Mouse (Mus musculus) layer of hippocampus, adult 11-12 months (tissue): Measurements from ENCODE around the gene Gm20388.

Experiments used
- DNase-seq: peaks from one replicate; pipeline ENCODE4 v3.0.0; 2022; ENCODE audit warnings: low spot score

Gm20388 gene

DNA sequence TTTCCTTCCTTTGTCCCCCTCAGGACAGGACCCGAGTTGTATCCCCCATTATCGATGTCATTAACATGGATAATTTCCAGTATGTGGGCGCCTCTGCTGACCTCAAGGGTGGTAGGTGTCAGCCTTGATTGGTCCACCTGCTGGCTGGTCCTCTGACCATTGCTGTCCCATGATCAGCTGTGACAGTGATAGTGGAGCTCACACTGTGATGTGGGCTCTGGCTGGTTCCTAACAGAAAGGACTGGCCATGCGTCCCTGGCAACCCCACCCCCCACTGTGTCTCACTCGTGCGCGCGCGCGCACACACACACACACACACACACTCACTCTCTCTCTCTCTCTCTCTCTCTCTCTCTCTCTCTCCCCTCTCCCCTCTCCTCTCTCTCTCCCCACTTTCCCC is 4419.0 kb downstream of the Gm20388 start:
- DNase-seq, result no peak

DNA sequence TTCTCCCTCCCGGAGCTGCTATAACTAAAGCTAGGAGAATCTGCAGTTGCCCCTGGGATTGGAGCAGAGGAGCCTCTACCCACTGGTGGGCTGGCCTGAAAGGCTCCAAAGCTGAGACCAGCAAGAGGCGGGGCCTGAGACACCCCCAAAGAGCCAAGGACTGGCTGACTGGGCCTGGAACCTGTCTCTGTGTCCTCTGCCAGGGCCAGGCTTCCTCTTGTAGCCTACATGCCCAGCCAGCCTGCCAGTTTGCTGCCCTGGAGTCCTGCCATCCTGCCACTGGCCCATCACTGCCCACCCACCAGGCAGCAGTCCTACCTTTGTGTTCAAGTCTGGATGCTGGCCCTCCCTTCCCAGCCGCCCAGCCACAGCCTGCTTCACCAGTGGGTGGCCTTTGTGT is 4419.8 kb downstream of the Gm20388 start:
- peak; percentile 24 for DNase-seq

DNA sequence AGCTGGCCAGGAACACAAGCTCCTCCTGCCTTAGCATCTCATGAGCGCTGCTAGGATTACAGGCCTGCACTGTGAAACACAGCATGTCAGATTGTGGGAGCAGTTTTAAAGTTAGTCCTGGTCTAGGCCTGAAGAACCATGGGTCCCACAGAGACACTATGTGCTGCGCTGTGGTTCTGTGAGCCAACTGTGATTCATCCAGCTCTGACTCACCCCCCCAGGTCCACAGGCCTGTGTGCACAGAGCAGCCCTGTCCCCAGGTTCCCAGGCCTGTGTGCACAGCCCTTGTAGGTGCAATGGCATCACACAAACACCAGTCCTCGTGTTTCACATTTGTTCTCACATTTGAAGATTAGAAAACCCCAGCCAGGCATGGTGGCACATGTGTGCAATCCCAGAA is 4420.5 kb downstream of the Gm20388 start:
- no peak for DNase-seq

DNA sequence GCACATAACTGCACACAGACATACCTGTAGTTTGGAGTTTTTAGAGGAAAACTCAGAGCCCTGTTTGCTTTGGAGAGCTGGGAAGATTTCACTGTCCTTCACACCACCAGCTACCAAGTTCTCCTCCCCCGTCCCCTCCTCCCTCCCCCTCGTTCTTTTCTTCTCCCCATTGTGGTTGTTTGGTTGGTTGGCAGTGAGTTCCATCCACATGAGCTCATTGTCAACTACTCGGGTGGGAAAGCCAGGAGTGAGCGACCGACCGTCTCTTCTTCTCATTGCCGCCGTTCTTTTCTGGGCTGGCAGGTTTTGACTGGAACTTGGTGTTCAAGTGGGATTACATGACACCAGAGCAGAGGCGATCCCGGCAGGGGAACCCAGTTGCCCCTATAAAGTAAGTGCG is 4421.1 kb downstream of the Gm20388 start:
- no peak for DNase-seq

DNA sequence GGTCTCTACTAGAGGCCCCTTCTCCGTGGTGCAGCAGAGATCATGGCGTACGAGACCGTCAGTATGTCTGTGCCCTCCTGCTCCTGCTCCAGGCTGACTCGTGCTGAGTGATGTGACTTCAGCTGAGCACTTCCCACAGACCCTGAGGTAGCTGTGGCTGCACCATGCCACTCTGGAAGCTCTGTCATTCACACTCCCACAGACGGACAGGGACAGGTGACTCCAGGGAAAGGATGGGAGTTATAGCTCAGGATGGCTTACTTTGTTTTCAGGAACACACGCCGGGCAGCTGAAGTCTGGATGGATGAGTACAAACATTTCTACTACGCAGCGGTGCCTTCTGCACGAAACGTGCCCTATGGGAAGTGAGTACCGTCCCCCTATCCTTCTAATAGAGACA is 4425.7 kb downstream of the Gm20388 start:
- no peak for DNase-seq

DNA sequence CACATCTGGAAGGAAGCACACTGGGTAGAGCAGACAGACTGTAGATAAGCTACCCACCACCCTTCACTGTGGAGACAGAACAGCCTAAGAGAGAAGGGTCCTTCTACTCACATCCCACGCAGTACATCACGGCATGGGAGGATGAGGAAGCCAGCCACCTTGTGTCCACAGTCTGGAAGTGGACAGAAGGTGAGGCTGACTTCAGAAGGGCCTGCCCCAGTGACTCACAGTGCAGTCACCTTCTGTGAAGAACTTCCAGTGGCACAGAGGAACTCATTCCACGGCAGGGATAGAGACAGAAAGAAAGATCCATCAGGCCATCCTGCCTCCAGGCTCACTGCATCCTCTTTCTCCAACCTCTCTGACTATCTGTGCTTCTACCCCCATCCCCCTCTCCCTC is 4429.1 kb downstream of the Gm20388 start:
- DNase-seq, result no peak

DNA sequence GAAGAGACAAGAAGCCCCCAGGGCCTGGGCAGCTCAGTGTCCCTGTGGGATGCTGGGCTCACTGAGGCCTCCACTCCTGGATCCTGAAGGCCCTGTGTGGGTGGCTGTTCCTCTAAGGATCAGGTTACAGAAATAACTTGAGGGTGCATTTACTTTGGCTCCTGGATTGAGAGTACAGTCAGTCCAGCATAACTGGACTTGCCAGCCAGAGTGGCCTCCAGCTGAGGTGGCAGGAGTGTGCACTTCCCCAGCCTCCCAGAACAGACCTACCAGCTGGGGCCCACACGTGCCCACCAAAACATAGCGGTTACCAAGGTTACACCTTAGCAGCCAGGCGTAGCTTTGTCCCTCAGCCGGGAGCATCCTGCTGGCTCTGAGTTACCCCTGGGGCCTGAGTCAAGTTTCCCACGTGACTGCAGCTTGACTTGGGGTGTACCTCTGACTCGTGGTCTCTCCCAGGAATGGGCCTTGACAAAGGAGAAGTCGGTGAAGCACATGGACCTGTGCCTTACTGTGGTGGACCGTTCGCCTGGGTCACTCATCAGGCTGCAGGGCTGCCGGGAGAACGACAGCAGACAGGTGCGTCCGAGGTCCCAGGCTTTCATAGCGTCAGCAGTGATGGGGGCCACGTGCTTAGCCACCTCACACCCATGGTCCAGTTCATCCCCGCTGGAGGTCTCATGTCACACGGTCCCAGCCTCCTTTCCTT is 4429.9 kb downstream of the Gm20388 start:
- no peak for DNase-seq

DNA sequence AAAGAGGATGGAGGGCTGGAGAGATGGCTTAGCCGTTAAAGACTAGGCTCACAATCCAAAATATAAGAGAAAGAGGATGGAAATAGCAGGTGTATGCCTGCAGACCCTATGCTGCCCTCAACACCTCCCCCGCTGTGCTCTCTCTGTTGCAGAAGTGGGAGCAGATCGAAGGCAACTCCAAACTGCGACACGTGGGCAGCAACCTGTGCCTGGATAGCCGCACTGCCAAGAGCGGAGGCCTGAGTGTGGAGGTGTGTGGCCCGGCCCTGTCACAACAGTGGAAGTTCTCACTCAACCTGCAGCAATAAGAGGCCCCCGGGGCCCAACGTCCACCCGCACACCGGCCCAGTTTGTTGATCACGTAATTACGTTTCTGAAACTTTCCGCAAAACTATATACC is 4432.5 kb downstream of the Gm20388 start:
- DNase-seq, result no peak

DNA sequence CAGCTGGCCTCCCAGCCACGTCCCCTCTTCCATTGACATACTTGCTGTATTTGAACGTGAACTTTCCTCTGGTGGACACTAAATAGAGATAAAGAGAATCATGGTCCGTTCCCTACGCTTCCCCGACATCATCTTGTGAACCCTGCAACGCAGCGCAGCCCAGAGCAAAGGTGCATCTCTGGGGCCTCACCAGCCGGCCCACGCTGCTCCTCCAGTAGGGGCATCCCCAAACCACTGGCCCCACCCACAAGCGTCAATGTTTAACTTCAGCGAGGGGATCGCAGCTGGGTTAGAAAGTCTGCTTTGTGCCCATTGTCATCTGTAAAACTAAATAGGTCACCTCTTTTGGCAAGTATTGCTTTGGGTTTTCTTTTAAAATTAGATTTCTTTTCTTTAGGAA is 4433.4 kb downstream of the Gm20388 start:
- no peak for DNase-seq

DNA sequence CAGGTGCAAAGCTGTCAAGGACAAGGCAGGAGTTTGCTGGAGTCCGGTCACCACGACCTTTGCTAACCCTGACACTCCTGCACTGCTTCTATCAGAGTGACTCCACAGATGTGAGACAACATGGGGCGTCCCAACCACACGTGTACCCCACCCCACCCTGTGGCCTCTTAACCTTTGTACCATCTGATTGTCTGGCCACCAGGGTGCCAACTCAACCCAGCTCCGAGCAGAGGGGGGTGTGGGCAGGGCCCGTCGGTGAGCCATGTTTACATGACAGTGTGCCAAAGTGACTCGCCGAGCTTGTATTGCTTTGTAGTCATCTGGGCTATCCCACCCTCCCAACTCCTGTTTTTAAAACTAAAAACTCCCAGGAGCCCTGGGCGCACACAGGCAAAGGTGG is 4434.5 kb downstream of the Gm20388 start:
- DNase-seq, result no peak

DNA sequence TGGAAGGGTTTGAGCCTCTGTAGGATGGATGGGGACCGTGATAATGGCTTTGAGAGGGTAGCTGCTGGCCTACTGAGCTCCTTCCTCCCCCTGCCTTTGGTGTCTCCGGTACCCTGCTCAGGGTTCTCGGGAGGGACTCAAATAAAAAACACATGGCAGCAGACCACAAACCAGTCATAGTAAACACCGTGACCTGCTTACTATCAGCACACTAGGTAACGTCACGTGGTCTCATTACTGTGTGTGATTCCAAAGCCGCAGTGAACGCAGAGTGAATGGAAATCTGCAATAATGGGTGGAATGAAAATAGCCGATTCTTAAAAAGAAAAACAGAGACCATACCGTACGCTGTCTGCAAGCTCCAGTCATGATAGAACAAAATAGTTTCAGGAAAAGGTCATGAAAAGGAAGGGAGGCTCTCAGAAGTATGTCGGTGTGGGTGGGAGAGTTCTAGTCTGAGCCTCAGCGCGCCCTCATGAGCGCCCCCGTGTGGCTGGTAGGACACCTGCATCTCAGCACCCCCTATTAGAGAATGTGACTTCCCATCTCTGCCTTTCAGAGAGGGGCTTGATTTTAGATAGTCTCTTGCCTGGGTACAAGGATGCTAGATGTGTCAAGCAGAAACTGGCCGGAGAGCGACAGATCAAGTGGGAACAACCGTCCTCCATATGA is 4436.3 kb downstream of the Gm20388 start:
- DNase-seq, result peak; percentile 43

DNA sequence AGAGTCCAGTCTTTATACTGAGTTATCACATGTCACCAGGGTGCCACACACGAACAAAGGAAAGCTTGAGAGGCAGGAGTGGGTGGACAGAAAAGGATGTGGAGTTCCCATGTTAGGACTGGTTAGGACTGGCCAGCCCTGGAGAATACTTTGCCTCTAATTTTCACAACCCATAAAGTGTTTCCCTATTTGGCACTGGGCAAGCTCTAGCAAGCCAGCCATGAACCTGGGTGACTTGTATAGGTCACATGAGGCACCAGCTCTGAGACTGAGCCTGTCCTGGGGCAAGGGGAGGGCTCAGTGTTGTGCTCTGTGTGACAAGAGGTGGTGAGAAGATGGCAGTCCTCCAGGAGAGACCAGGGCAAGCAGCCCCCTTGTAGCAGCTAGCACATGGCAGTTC is 4437.4 kb downstream of the Gm20388 start:
- DNase-seq, result no peak

DNA sequence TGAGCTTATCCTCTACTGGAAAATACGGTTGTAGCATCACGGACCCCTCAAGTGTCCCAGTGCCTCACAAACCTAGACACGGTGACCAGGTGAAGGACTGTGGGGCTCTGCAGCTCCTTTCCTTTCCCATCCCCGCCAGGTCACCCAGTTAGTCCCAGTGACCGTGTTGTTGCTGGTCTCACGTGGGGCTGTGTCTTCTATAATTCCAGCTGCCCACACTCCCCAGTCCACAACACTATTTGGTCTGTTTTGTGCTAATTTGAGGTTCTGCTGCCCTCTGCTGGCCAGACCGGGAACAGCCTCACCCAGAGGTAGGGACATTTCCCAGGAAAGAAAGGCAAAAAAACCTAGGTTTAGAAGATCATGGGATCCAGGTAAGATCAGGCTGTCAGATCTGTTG is 4439.0 kb downstream of the Gm20388 start:
- peak; percentile 87 for DNase-seq

DNA sequence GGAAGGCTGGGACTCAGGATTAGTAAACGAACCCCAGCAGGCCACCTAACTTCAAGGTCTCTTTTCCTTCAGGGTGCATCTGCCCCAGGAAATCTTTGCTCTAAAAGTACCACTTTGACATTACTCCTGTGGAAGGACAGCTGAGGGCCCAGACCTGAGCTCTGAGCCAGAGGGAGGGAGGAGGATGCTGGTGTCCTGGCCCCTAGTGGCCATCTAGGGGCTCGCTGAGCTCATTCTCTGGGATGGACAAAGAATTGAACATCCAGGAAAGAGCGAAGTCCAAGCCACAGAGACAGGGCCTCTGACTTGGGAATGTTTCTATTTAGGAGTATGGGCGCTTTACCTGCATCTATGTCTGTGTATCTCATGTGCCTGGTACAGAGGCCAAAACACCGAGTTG is 4441.0 kb downstream of the Gm20388 start:
- no peak for DNase-seq

DNA sequence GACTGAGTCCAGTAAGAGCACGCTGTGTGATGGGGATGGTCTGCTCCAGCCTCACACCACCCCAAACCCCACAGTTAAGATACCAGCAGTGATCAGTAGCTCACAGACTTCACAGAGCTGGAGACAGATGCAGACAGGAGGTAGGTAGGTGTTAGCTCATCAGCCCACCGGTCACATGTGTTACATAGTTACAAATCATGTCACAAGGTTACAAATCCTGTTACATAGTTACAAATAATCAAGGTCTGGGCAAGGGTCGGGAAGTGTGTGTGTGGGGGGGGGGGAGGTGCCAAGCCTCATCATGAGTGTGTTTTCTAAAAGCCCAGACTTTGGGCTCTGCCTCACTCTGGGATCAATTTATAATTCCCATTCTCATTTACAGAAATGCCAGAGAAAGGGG is 4450.3 kb downstream of the Gm20388 start:
- DNase-seq, result no peak

DNA sequence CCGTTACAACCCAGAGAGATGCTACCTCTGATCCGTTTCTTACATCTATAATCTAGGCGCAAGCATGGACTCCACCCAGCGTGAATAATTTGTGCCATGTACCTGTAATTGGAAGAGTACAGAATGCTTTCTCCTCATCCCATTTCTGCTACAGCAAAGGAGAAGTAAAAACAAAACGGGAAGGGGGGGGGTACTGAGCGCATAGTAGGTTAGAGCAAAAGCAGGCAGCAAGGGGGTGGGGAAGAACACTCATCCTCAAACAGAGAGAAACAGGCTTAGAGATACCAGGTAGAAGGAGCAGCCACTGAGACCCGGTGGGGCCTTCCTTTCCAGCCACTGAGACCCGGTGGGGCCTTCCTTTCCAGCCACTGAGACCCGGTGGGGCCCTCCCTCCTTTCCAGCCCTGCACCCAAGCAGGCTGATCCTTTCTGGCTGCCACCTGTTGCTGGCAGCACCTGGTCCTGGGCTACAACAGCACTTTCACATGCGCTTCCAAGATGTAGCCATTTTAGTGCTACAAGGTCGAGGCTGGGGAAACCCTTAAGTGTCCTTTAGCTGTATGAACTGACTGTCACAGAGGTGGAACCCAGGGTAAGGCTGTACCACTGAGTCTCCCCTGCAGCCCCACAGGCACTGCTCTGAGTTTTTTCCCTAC is 4451.3 kb downstream of the Gm20388 start:
- DNase-seq, result no peak

DNA sequence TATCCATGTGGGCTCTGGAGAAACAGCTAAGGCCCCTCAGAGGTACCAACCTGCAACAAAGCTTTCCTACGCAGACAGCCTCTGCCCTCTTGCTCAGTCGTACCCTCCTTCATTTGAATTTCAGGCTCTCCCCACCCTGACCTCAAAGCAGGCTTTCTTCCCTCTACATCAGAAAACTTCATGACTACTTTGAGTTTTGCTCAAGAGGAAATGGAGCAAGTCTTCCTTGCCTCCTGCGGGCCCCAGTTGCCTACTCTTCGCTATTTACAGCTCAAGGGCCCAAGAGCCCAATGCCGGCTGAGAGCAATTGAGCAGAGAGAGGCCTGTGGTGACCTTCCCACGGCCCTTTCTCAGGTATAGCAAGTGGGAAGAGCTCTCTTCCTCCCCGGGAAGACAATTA is 4451.9 kb downstream of the Gm20388 start:
- DNase-seq, result no peak

DNA sequence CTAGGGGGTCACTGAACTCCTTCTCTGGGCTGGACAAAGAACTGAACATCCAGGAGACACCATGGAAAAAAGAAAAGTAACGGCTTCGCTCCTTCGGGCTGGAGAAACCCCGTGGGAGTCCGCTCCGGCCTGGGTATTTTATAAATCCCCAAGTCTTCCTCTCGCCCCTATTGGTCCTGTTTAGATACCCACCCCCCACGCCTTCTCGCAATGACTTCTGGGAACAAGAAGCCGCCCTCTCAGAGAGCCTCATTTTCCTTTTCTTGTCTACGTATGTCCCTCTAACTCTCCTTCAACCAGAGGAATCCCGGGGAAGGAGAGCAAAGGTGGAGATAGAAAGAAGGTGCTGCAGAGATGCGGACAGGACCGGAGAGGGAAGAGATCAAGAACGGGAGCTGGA is 4452.7 kb downstream of the Gm20388 start:
- DNase-seq, result no peak

DNA sequence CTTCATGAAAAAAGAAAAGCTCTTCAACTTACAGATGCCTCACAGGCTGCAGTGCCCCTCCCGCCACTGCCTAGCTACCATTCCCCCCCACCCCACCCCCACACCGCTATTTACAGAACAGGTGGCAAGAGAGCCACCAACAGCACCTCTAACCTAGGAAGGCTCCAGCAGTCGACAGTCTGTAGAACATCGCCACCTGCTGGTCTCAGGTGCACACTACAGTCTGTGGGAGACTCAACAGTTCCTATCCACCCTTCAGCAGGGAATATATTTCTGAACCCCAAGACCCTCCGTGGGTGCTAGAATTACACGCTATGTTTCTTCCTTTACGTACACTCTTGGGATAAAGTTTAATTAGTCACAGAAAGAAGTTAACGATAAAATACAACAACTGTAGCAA is 4457.6 kb downstream of the Gm20388 start:
- DNase-seq, result no peak

DNA sequence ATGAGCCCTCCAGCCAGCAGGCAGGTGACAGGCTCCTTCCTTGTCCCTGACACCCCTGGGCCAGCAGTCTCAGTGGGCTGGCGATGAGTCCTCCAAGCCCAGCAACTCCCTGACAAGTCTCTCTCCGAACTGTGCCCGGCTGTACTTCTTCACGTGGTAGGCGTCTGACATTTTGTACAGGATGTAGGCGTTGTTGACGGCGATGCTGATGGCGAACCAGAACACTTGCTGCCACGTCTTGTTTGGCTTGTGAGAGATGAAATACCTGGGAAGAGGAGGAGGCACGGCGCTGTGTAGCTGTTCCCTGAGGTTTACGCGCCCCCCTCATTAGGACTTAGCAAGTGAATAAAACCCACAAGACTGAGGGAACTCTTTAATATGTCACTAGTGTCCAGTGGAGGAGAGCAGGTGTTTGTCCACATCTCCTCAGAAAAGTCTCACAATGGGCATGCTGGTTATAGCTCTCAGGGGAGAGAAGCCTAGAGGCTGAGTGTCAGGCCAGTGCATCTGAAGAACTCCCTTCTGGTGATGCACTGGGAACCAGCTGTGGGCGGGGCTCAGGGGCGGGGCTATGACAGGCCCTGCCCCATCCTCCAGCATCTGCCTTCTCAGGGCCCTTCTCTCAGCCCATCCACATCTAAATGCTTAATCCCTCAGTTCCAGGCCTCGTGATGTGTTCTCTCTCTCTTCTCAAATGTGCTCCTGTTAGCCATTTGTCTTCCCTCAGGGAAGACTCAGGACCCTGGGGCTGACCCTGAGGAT is 4460.0 kb downstream of the Gm20388 start:
- no peak for DNase-seq

DNA sequence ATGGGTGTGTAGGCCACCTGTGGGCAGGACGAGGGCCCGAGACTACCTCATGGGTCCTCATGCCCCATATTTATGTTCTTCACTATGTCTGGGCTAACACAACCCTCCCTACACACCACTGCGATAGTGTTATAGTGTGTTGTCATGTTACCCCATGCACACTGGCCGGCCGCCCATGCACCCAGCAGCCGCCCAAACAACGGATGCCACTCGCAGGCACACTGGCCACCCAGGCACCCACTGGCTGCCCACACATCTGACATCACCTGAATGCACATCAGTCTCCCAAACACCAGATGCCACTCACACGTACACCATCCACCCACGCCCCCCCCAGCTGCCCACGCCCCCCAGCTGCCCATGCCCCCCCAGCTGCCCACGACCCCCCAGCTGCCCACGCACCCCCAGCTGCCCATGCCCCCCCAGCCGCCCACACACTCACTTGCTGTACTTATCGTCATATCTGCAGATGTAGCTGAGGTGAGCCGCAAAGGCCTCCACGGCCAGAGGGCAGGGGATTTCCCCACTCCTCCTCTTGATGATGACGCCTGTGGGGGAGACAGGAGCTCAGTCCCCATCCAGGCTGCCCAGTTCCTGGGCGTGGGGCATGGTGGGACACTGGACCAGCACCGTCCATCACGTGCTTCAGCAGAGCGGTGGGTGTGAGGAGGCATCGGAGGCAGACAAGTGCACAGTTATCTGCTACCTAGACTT is 4460.9 kb downstream of the Gm20388 start:
- DNase-seq, result no peak

DNA sequence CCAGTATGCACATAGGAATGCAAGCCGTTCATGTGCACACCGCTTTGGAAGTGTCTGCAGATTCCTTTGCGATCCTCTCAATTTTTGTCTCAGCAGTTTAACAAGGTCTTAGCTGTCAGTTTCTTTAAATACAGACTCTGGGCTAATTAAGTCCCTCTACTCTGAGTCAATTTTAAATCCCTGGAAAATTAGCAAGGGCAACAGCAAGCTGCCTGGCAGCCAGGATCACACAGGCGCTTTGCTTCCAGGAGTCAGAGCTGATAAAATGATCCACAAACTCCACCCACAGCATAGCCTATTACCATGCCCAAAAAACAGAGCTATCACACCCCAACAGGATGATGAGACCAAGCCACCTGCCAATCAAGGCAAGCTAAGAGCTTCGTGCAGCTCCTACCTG is 4463.1 kb downstream of the Gm20388 start:
- DNase-seq, result no peak
